21 mouse cellular contexts compared by ENCODE assay signal in genomic region chr2:178229231-178229630, GRCm38 (mm10).
DNase-seq lines count a peak whose midpoint lies in the region; ATAC-seq and TF ChIP-seq lines count a peak whose summit lies in the region.
"Had no signal": no experiment of that assay in that cellular context is flagged by ENCODE, and none has a peak within 500 bp of the region (broad histone marks: within the 10 kb centered on the region; RNA-seq: fewer than 3 reads in every experiment).

No protein-coding gene starts in this region.

- WGBS in forebrain, embryonic 14.5 days: 50% methylated on average over 8 of the region's 8 CpGs
- WGBS in forebrain, embryonic 10.5 days: 87% methylated on average over 8 of the region's 8 CpGs
- WGBS in intestine, embryonic 15.5 days: 74% methylated on average over 8 of the region's 8 CpGs

- H3K9ac ChIP-seq in forebrain, embryonic 14.5 days (ENCODE audit: low read length): no peak overlapping the region
- H3K9ac ChIP-seq in intestine, embryonic 15.5 days: no peak overlapping the region
- H3K9ac ChIP-seq: embryonic facial prominence, embryonic 15.5 days; heart, embryonic 12.5 days; hindbrain, embryonic 13.5 days had no signal

- no peaks in the 10 kb centered on the region for H3K36me3 ChIP-seq in forebrain, embryonic 14.5 days (ENCODE audit: control insufficient read depth, insufficient read depth, low read length)
- no peaks in the 10 kb centered on the region for H3K36me3 ChIP-seq in forebrain, embryonic 10.5 days (replicated peaks)
- no peaks in the 10 kb centered on the region for H3K36me3 ChIP-seq in intestine, embryonic 15.5 days
- H3K36me3 ChIP-seq: embryonic facial prominence, embryonic 15.5 days; heart, embryonic 12.5 days; hindbrain, embryonic 13.5 days had no signal

- no peaks in the 10 kb centered on the region for H3K4me1 ChIP-seq in forebrain, embryonic 14.5 days (ENCODE audit: control insufficient read depth, insufficient read depth, low read length)
- H3K4me1 ChIP-seq in forebrain, embryonic 10.5 days: no peaks in the 10 kb centered on the region
- H3K4me1 ChIP-seq in intestine, embryonic 15.5 days (replicated peaks): no peaks in the 10 kb centered on the region
- H3K4me1 ChIP-seq: embryonic facial prominence, embryonic 15.5 days; heart, embryonic 12.5 days; hindbrain, embryonic 13.5 days had no signal

- TF ChIP-seq POLR2A in brain, embryonic 14.5 days (IDR thresholded peaks at IDR 0.05; ENCODE audit: borderline replicate concordance, extremely low read depth, insufficient read depth, insufficient read length, poor library complexity, severe bottlenecking): no peak

- H3K27me3 ChIP-seq in forebrain, embryonic 14.5 days (replicated peaks; ENCODE audit: control insufficient read depth, insufficient read depth, low read length): no peaks in the 10 kb centered on the region
- no peaks in the 10 kb centered on the region for H3K27me3 ChIP-seq in forebrain, embryonic 10.5 days (ENCODE audit: poor library complexity, severe bottlenecking)
- H3K27me3 ChIP-seq in intestine, embryonic 15.5 days (replicated peaks): no peaks in the 10 kb centered on the region
- H3K27me3 ChIP-seq: embryonic facial prominence, embryonic 15.5 days; heart, embryonic 12.5 days; hindbrain, embryonic 13.5 days had no signal

- H3K9me3 ChIP-seq in forebrain, embryonic 14.5 days (replicated peaks; ENCODE audit: control insufficient read depth, low read length): 0 out of 2 replicates have a peak, but pooled peaks cover 5% of the 10 kb centered on the region
- peaks cover 6% of the 10 kb centered on the region; the same call in 1 of the 2 replicates for H3K9me3 ChIP-seq in forebrain, embryonic 10.5 days
- no peaks in the 10 kb centered on the region for H3K9me3 ChIP-seq in intestine, embryonic 15.5 days
- H3K9me3 ChIP-seq: embryonic facial prominence, embryonic 15.5 days had no signal

- no peak overlapping the region; the same call in 1 of the 2 replicates for H3K27ac ChIP-seq in forebrain, embryonic 14.5 days (ENCODE audit: low read depth, low read length)
- no peak overlapping the region for H3K27ac ChIP-seq in forebrain, embryonic 10.5 days
- H3K27ac ChIP-seq in layer of hippocampus, adult 2 months: peak overlapping the region; percentile 88
- no peak overlapping the region for H3K27ac ChIP-seq in intestine, embryonic 15.5 days
- H3K27ac ChIP-seq: embryonic facial prominence, embryonic 15.5 days; gastrocnemius, adult 2 months; hindbrain, embryonic 13.5 days; hindbrain, postnatal 0 days had no signal

- no peak overlapping the region for H3K4me2 ChIP-seq in forebrain, embryonic 14.5 days (ENCODE audit: low read length)
- H3K4me2 ChIP-seq in intestine, embryonic 15.5 days (replicated peaks): no peak overlapping the region
- H3K4me2 ChIP-seq: embryonic facial prominence, embryonic 15.5 days; heart, embryonic 12.5 days; hindbrain, embryonic 13.5 days had no signal

- no peak overlapping the region for H3K4me3 ChIP-seq in forebrain, embryonic 14.5 days (ENCODE audit: low read depth, low read length)
- H3K4me3 ChIP-seq in forebrain, embryonic 10.5 days: no peak overlapping the region
- no peak overlapping the region for H3K4me3 ChIP-seq in layer of hippocampus, adult 2 months
- no peak overlapping the region for H3K4me3 ChIP-seq in intestine, embryonic 15.5 days (replicated peaks)
- H3K4me3 ChIP-seq: embryonic facial prominence, embryonic 15.5 days; erythroblast, embryonic 14.5 days; gastrocnemius, adult 2 months; heart, embryonic 12.5 days; hindbrain, embryonic 13.5 days had no signal

- peak; percentile 60 for DNase-seq in forebrain, embryonic 14.5 days (ENCODE audit: low spot score)
- DNase-seq in forebrain, embryonic 10.5 days (ENCODE audit: extremely low spot score, low spot score): no peak
- DNase-seq in layer of hippocampus, adult 2 months (ENCODE audit: low spot score in 2 of 2): peak; percentile 31 to 55
- no peak for DNase-seq in layer of hippocampus, postnatal 25 days (ENCODE audit: extremely low spot score in 1 of 2, low spot score in 1 of 2)
- peak; percentile 57 for DNase-seq in brain, embryonic 14.5 days (ENCODE audit: low read depth)
- peak; percentile 37 to 76 for DNase-seq in layer of hippocampus, postnatal 14 days (ENCODE audit: low spot score in 2 of 2)
- DNase-seq in kidney, postnatal 25 days: no peak
- DNase-seq: adrenal gland, postnatal 14 days; cerebellum, adult 11 months; cerebellum, adult 8-10 months; cerebellum, postnatal 14 days; embryo, embryonic 11 days; gastrocnemius, adult 2 months; gastrocnemius, postnatal 25 days; heart, postnatal 36 days had no signal

- peak; percentile 63; the same call in 1 of the 2 replicates for ATAC-seq in forebrain, embryonic 14.5 days
- no peak for ATAC-seq in intestine, embryonic 15.5 days
- ATAC-seq: hindbrain, postnatal 0 days had no signal

- TF ChIP-seq CTCF in layer of hippocampus, adult 2 months (conservative IDR thresholded peaks at IDR 0.05): no peak
- no peak for TF ChIP-seq CTCF in brain, embryonic 14.5 days (IDR thresholded peaks at IDR 0.05; ENCODE audit: borderline replicate concordance, extremely low read depth, insufficient read depth, insufficient read length)

Comparison
In these comparisons a context has a peak if more than half of its experiments do, and no peak if none do; other contexts are left out.
1. DNase-seq: peak in forebrain, embryonic 14.5 days (single experiment), layer of hippocampus, adult 2 months (2 of 2), brain, embryonic 14.5 days (single experiment) and layer of hippocampus, postnatal 14 days (2 of 2); none in forebrain, embryonic 10.5 days (single experiment), layer of hippocampus, postnatal 25 days (0 of 2) and kidney, postnatal 25 days (0 of 2).